Mouse (Mus musculus): ENCODE measurements around the gene Fkbp6. TPM values are rescaled to one million over a fixed set of nuclear protein-coding genes. Genes with fewer than 3 reads are reported as not detected.
"Not testable (repeated sequence)": the region's sequence is repeated elsewhere in the genome, so short reads cannot be mapped to it uniquely, and the experiment has no call there.

Fkbp6 gene
- polyA plus RNA-seq, 1 experiment from 2014 or later = 0.38 TPM

DNA sequence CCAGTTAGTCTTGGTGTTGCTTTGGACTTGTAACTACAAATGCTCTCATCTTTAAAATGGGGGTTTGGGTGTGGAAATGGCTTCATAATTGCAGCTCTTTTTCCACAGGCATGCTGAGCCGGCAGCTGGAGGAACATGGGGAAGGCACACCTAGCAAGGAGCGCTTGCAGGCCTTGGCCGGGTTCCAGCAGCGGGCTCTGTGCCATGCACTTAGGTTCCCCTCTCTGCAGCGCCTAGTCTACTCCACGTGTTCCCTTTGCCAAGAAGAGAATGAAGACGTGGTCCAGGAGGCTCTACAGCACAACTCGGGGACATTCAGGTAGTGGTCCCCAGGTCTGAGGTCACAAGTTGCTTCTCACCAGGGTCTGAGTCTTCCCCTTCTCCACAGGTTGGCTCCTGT, 25.3 kb upstream of the Fkbp6 start:
- Histone ChIP-seq H3K4me1 (ENCODE audit: control insufficient read depth, insufficient read depth, low read length) (peaks cover 9% of the 10 kb centered on the region; the same call in 1 of the 2 replicates), H3K27me3 (ENCODE audit: control insufficient read depth, insufficient read depth, low read length) (no peaks in the 10 kb centered on the region), H3K4me3 (replicated peaks; ENCODE audit: low read depth, low read length) (no peak overlapping the region), H3K36me3 (ENCODE audit: control insufficient read depth, insufficient read depth, low read length) (peaks cover 86% of the 10 kb centered on the region), H3K9ac (replicated peaks; ENCODE audit: low read length) (no peak overlapping the region), H3K4me2 (ENCODE audit: low read length) (no peak overlapping the region), H3K9me3 (ENCODE audit: control insufficient read depth, low read length) (no peaks in the 10 kb centered on the region), H3K27ac (replicated peaks; ENCODE audit: low read depth, low read length) (no peak overlapping the region)
- ATAC-seq (ENCODE audit: low FRiP score, low TSS enrichment) (no peak), DNase-seq (peak; percentile 12)
- 79% methylated on average over 8 of the region's 8 CpGs for WGBS

DNA sequence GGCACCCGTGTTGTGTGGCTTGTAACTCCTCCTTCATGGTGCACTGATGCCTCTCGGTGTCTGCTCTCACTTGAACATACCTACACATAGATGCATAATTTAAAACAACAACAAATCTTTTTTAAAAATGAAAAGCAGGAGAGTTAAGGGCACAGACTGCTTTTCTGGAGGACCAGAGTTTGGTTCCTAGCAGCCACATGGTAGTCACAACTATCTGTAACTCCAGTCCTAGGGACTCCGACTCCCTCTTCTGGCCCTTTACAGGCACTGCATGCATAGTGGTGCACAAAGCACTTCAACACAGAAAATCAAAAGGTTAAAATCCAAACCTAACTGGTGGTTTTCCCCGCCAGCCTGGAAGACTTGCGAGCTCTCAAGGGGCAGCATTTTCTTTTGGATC, 23.8 kb upstream of the Fkbp6 start:
- peaks cover 71% of the 10 kb centered on the region for H3K36me3 ChIP-seq (ENCODE audit: control insufficient read depth, insufficient read depth, low read length)
- no peaks in the 10 kb centered on the region for H3K9me3 ChIP-seq (ENCODE audit: control insufficient read depth, low read length)
- 96% methylated on average over 5 of the region's 5 CpGs for WGBS
- no peak for ATAC-seq (ENCODE audit: low FRiP score, low TSS enrichment)
- no peak overlapping the region for H3K4me2 ChIP-seq (ENCODE audit: low read length)
- H3K27ac ChIP-seq (replicated peaks; ENCODE audit: low read depth, low read length) = no peak overlapping the region
- H3K4me3 ChIP-seq (replicated peaks; ENCODE audit: low read depth, low read length) = no peak overlapping the region
- H3K9ac ChIP-seq (replicated peaks; ENCODE audit: low read length) = no peak overlapping the region
- peaks cover 13% of the 10 kb centered on the region; the same call in 1 of the 2 replicates for H3K4me1 ChIP-seq (ENCODE audit: control insufficient read depth, insufficient read depth, low read length)
- DNase-seq = no peak
- H3K27me3 ChIP-seq (ENCODE audit: control insufficient read depth, insufficient read depth, low read length) = no peaks in the 10 kb centered on the region

DNA sequence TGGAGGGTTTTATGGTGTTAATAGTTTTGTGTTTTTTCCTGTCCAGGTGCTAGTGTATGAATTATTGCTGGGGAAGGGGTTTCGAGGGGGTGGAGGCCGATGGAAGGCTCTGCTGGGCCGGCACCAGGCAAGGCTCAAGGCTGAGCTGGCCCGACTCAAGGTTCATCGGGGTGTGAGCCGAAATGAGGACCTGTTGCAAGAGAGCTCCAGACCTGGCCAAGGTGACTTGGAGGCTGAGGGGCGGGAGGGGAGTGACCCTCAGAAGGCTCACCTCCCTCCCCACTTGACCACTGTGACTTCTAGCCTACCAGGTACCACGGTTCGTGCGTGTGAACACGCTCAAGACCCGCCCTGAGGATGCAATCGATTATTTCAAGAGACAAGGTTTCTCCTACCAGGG, 21.4 kb upstream of the Fkbp6 start:
- peaks cover 49% of the 10 kb centered on the region for H3K36me3 ChIP-seq (ENCODE audit: control insufficient read depth, insufficient read depth, low read length)
- H3K9me3 ChIP-seq (ENCODE audit: control insufficient read depth, low read length) = no peaks in the 10 kb centered on the region
- DNase-seq (no peak), ATAC-seq (ENCODE audit: low FRiP score, low TSS enrichment) (no peak)
- H3K9ac ChIP-seq (replicated peaks; ENCODE audit: low read length) = no peak overlapping the region
- H3K27me3 ChIP-seq (ENCODE audit: control insufficient read depth, insufficient read depth, low read length) = no peaks in the 10 kb centered on the region
- 0 out of 2 replicates have a peak overlapping the region, but pooled peaks have one; percentile 87 for H3K4me3 ChIP-seq (replicated peaks; ENCODE audit: low read depth, low read length)
- peaks cover 13% of the 10 kb centered on the region; the same call in 1 of the 2 replicates for H3K4me1 ChIP-seq (ENCODE audit: control insufficient read depth, insufficient read depth, low read length)
- no peak overlapping the region for H3K4me2 ChIP-seq (ENCODE audit: low read length)
- WGBS = 98% methylated on average over 13 of the region's 13 CpGs
- no peak overlapping the region for H3K27ac ChIP-seq (replicated peaks; ENCODE audit: low read depth, low read length)

DNA sequence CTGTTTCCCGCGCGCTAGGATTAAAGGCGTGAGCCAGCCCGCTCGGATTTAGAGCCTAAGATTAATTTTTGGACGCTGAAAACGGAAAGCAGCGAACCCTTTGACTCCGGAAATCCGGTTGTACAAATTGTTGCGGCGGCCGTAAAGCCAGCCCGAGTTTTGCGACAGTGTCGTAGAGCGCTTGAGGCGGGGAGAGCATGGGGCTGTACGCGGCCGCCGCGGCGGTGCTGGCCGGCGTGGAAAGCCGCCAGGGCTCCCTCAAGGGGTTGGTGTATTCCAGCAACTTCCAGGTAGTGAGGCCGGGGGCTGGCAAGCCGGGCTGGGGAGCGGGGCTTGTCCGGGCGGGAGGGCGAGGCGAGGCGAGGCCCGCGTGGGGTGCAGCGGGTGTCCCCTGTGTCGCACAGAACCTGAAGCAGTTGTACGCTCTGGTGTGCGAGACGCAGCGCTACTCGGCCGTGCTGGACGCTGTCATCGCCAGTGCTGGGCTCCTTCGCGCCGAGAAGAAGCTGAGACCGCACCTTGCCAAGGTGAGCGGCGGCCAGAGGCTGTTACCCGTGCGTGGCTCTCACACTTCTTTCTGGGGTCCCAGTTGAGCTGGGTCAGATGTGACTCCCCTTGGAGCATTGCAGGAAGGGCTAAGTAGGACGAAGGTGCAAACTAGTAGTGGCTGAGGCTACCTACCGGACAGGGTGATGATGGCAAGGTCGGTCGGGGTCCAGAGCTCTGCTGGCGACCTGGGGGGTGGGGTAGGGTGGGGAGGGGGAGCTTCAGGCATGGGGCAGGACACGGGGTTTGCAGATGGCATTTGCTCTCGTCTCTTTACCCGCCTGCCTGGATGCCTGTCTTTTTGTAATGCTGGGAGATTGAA, 20.2 kb upstream of the Fkbp6 start, which contains the start of gene Nsun5:
Gene Nsun5, plus strand, starts transcription at position 167 of the 868 bp plus-strand sequence.
- DNase-seq (peak; percentile 99), ATAC-seq (ENCODE audit: low FRiP score, low TSS enrichment) (peak; percentile 74; the same call in 1 of the 2 replicates)
- under 1% methylated on average over 64 of the region's 64 CpGs for WGBS

DNA sequence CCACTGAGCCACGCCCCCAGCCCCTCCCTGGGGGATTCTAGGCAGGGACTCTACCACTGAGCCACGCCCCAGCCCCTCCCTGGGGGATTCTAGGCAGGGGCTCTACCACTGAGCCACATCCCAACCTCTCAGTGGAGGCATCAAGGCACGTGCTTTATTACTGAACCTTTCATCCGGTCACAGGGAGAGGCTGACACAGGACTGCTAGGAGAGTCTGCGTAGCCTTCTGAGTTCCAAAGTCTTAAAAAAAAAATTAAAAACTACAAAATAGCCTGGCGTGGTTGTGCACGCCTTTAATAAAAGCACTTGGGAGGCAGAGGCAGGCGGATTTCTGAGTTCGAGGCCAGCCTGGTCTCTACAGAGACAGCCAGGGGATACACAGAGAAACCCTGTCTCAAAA, 19.4 kb upstream of the Fkbp6 start:
- H3K4me2 ChIP-seq (ENCODE audit: low read length) = peak overlapping the region; percentile 92
- ATAC-seq (ENCODE audit: low FRiP score, low TSS enrichment); H3K27me3 ChIP-seq (ENCODE audit: control insufficient read depth, insufficient read depth, low read length); DNase-seq; H3K9me3 ChIP-seq (ENCODE audit: control insufficient read depth, low read length): not testable (repeated sequence)
- H3K27ac ChIP-seq (replicated peaks; ENCODE audit: low read depth, low read length) = peak overlapping the region; percentile 49; the same call in 1 of the 2 replicates
- peak overlapping the region; percentile 87 for H3K4me3 ChIP-seq (replicated peaks; ENCODE audit: low read depth, low read length)
- WGBS = 64% methylated on average over 9 of the region's 9 CpGs
- peaks cover 13% of the 10 kb centered on the region; the same call in 1 of the 2 replicates for H3K4me1 ChIP-seq (ENCODE audit: control insufficient read depth, insufficient read depth, low read length)
- H3K9ac ChIP-seq (replicated peaks; ENCODE audit: low read length) = peak overlapping the region; percentile 82
- H3K36me3 ChIP-seq (ENCODE audit: control insufficient read depth, insufficient read depth, low read length) = peaks cover 29% of the 10 kb centered on the region

More for the DNA sequence above, 20.2 kb upstream of the Fkbp6 start, which contains the start of gene Nsun5:
- Histone ChIP-seq H3K4me3 (replicated peaks; ENCODE audit: low read depth, low read length) (peak within 1 kb of the TSS; percentile 87), H3K9ac (replicated peaks; ENCODE audit: low read length) (peak within 1 kb of the TSS; percentile 82), H3K36me3 (ENCODE audit: control insufficient read depth, insufficient read depth, low read length) (peaks cover 37% of the 10 kb centered on the region), H3K27me3 (ENCODE audit: control insufficient read depth, insufficient read depth, low read length) (no peaks in the 10 kb centered on the region; the same call in 1 of the 2 replicates), H3K4me1 (ENCODE audit: control insufficient read depth, insufficient read depth, low read length) (peaks cover 13% of the 10 kb centered on the region; the same call in 1 of the 2 replicates), H3K9me3 (ENCODE audit: control insufficient read depth, low read length) (no peaks in the 10 kb centered on the region), H3K4me2 (ENCODE audit: low read length) (peak within 1 kb of the TSS; percentile 92), H3K27ac (replicated peaks; ENCODE audit: low read depth, low read length) (peak within 1 kb of the TSS; percentile 49)

DNA sequence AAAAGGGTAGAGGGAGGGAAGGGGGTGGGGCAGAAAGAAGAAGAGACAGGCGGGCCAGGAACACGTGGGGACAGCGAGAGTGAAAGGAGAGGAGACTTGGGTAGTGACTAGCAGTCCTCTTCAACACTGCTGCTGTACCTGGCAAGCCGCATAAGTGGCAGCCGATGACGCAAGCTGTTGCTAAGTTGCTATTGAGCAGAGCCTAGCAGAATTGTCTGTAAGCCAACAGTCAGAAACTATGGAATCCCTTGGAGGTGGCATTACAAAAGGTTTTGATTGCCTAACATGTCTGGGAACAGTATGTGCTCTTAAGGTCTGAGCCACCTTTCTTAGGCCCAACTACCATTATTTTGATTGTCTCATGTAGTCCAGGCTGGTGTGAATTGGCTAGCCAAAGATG, 18.5 kb upstream of the Fkbp6 start:
- Histone ChIP-seq H3K36me3 (ENCODE audit: control insufficient read depth, insufficient read depth, low read length) (peaks cover 20% of the 10 kb centered on the region), H3K9ac (replicated peaks; ENCODE audit: low read length) (no peak overlapping the region), H3K4me3 (replicated peaks; ENCODE audit: low read depth, low read length) (no peak overlapping the region), H3K4me2 (ENCODE audit: low read length) (no peak overlapping the region), H3K27ac (replicated peaks; ENCODE audit: low read depth, low read length) (no peak overlapping the region), H3K4me1 (ENCODE audit: control insufficient read depth, insufficient read depth, low read length) (peaks cover 13% of the 10 kb centered on the region; the same call in 1 of the 2 replicates), H3K9me3 (ENCODE audit: control insufficient read depth, low read length) (no peaks in the 10 kb centered on the region), H3K27me3 (ENCODE audit: control insufficient read depth, insufficient read depth, low read length) (no peaks in the 10 kb centered on the region; the same call in 1 of the 2 replicates)
- 87% methylated on average over 6 of the region's 6 CpGs for WGBS
- no peak for ATAC-seq (ENCODE audit: low FRiP score, low TSS enrichment)
- DNase-seq = no peak

DNA sequence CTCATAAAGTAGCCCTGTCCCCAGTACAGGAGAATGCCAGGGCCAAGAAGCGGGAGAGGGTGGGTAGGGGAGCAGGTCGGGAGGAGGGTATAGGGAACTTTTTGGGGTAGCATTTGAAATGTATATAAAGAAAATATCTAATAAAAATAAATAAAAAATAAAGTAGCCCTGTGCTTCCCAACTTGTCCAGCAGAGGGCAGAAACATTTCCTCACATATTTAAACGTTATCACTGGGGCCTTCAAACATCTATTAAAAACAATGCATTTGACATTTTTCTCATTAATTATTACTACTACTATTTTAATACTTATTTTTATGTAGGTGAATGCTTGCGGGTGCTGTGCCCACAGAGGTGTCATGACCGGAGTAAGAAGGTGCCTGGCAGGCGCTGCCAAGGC, 18.0 kb upstream of the Fkbp6 start:
- Histone ChIP-seq H3K27ac (replicated peaks; ENCODE audit: low read depth, low read length) (no peak overlapping the region), H3K27me3 (ENCODE audit: control insufficient read depth, insufficient read depth, low read length) (no peaks in the 10 kb centered on the region; the same call in 1 of the 2 replicates), H3K36me3 (ENCODE audit: control insufficient read depth, insufficient read depth, low read length) (peaks cover 16% of the 10 kb centered on the region), H3K4me2 (ENCODE audit: low read length) (no peak overlapping the region), H3K4me1 (ENCODE audit: control insufficient read depth, insufficient read depth, low read length) (peaks cover 13% of the 10 kb centered on the region; the same call in 1 of the 2 replicates), H3K9ac (replicated peaks; ENCODE audit: low read length) (no peak overlapping the region), H3K9me3 (ENCODE audit: control insufficient read depth, low read length) (no peaks in the 10 kb centered on the region), H3K4me3 (replicated peaks; ENCODE audit: low read depth, low read length) (no peak overlapping the region)
- peak; percentile 53 for DNase-seq
- no peak for ATAC-seq (ENCODE audit: low FRiP score, low TSS enrichment)
- 54% methylated on average over 6 of the region's 6 CpGs for WGBS

DNA sequence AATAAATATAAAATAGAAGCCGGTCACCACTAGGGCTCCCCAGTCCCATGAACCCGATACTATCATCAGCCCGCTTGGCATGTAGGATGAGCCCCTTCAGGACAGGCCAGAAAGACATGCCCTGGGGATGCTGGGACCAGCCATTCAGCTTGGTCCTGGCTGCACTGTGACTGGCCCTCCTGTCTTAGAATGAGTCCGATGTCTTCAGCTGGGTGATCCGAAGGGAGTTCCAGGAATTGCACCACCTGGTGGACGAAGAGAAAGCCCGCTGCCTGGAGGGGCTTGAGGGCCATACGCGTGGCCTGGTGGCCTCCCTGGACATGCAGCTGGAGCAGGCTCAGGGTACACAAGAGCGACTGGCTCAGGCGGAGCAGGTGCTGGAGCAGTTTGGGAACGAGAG, 13.7 kb upstream of the Fkbp6 start:
- no peak overlapping the region for H3K4me3 ChIP-seq (replicated peaks; ENCODE audit: low read depth, low read length)
- DNase-seq = peak; percentile 72
- no peak for ATAC-seq (ENCODE audit: low FRiP score, low TSS enrichment)
- no peak overlapping the region for H3K27ac ChIP-seq (replicated peaks; ENCODE audit: low read depth, low read length)
- no peaks in the 10 kb centered on the region for H3K9me3 ChIP-seq (ENCODE audit: control insufficient read depth, low read length)
- no peaks in the 10 kb centered on the region for H3K36me3 ChIP-seq (ENCODE audit: control insufficient read depth, insufficient read depth, low read length)
- H3K9ac ChIP-seq (replicated peaks; ENCODE audit: low read length) = no peak overlapping the region
- no peaks in the 10 kb centered on the region; the same call in 1 of the 2 replicates for H3K27me3 ChIP-seq (ENCODE audit: control insufficient read depth, insufficient read depth, low read length)
- 30% methylated on average over 12 of the region's 12 CpGs for WGBS
- H3K4me1 ChIP-seq (ENCODE audit: control insufficient read depth, insufficient read depth, low read length) = no peaks in the 10 kb centered on the region
- H3K4me2 ChIP-seq (ENCODE audit: low read length) = no peak overlapping the region
